Mouse (Mus musculus) A20 (cell line): ENCODE data around the gene Gm2012.
"Not testable (repeated sequence)": the region's sequence is repeated elsewhere in the genome, so short reads cannot be mapped to it uniquely, and the experiment has no call there.

Experiments
- DNase-seq: peaks from one replicate; pipeline ENCODE4 v3.0.0-alpha.2; 2011; ENCODE audit warnings: low read depth, low spot score

Gm2012 gene

DNA sequence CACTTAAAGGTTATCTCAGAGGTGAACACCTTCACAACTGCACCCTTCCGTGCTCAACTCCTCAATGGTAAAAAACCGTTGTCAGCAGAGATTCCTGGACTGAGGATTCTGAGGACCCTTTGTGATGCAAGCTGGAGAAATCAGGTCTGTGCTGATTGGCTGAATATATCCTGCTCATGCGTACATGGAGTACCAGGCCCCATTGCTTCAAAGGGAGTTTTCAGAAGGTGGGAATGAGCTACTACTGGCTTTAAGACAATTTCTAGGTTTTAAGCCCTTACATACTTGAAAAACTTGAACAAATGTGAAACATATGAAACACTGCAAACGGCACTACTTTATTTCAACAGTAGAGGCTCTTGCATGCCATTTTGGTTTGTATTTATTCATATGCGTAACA lies at the start of gene Gm2012:
TSS of gene Gm2012 (minus strand) at position 101 of the 400 bp plus-strand sequence.
- not testable (repeated sequence) for DNase-seq

- not testable (repeated sequence) for DNase-seq
Measured at GRCm38 (mm10) chrX:26159146-26159545, 72.0 kb downstream of the Gm2012 start.
